Mouse (Mus musculus): ENCODE measurements at regions not wholly inside any gene's neighbourhood (a gene's known extent, or its start where the extent isn't known, plus 50 kb on each side); places are given as distances from the start of the nearest gene placed in this dataset.

DNA sequence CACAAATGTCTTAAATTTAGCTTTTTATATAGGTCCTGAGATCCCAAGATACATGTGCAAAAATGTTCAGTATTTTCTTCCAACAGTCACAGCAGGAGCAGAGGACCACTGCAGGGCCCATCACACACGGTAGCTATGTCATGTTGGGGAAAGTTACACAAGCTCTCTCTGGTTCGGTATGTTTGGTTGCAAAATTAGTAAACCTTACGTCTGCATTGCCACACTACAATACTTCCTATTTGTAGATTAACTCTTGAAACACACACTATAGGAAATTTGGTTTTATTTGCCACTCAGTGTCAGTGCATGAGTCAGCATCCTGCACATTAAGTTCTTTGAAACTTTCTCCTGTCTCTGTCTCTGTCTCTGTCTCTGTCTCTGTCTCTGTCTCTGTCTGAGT is 82.0 kb downstream of the Cth start:
- DNase-seq (ENCODE audit: extremely low spot score): no peak

- no peak for DNase-seq (ENCODE audit: extremely low spot score)
Measured at GRCm38 (mm10) chr3:157841164-157841719, 83.6 kb downstream of the Cth start.

- no peak for DNase-seq (ENCODE audit: extremely low spot score)
Measured at GRCm38 (mm10) chr3:157804307-157804706, 120.6 kb downstream of the Cth start.

- no peak for DNase-seq (ENCODE audit: extremely low spot score)
Measured at GRCm38 (mm10) chr3:157803356-157803755, 121.5 kb downstream of the Cth start.

- DNase-seq (ENCODE audit: extremely low spot score): no peak
Measured at GRCm38 (mm10) chr3:157787559-157788256, 137.2 kb downstream of the Cth start.

DNA sequence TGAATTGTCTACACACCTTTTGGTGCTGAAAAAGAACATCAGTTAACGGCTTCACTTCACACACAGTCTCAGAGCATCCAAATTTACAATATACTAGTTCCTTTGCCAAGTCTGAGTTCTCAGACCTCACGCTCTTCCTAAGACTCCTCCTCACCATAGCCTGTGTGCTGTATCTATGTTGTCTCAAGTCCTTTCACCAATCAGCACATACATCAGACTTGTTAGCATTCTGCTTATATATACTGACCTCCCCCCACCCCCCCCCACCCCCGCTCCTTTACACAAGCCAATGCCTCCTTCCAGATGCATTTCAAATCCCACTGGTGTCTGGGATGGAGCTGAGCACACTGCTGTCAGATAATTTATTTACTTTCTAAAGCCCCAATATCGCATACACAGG is 143.8 kb downstream of the Cth start:
- no peak for DNase-seq (ENCODE audit: extremely low spot score)

GRCm38 (mm10) chr3:157777779-157778178 is 147.1 kb downstream of the Cth start:
- DNase-seq (ENCODE audit: extremely low spot score): no peak

- no peak for DNase-seq (ENCODE audit: extremely low spot score)
Measured at GRCm38 (mm10) chr3:157763487-157764199, 161.2 kb downstream of the Cth start.

DNA sequence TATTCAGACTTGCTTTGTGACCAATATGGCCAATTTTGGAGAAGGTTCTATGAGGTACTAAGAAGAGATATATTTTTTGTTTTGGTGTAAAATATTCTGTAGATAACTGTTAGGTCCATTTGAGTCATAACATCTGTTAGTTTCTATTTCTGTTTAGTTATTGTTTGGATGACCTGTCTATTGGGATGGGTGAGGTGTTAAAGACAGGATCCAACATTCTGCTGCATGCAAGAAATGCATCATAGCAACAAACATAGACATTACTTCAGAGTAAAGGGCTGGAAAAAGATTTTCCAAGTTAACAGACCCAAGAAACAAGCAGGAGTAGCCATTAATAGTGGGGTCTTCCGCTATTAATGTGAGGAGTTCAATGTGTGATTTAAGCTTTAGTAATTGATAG is 165.0 kb downstream of the Cth start:
- DNase-seq (ENCODE audit: extremely low spot score): no peak

- no peak for DNase-seq (ENCODE audit: extremely low spot score)
Measured at GRCm38 (mm10) chr3:157754826-157755225, 170.1 kb downstream of the Cth start.

DNA sequence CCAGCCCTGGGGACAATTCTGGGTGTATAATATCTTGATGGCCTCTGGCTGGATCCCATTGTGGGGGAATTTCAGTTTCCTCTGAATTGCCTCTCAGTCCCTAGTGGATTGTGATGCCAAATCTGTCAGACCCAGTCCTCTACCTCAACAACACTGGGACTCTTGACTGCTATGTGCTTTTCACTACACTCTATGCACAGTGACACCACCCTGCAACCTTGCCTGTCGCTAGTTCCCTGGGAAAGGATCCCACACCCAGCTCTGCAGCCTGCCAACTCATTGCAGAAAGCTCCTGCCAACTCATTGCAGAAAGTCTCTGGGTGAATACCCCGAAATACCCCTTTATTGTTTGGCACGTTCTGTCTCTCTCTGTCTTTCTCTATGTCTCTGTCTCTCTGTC is 174.6 kb downstream of the Cth start:
- DNase-seq (ENCODE audit: extremely low spot score): no peak

GRCm38 (mm10) chr3:157748395-157749037 is 176.4 kb downstream of the Cth start:
- DNase-seq (ENCODE audit: extremely low spot score): no peak

DNA sequence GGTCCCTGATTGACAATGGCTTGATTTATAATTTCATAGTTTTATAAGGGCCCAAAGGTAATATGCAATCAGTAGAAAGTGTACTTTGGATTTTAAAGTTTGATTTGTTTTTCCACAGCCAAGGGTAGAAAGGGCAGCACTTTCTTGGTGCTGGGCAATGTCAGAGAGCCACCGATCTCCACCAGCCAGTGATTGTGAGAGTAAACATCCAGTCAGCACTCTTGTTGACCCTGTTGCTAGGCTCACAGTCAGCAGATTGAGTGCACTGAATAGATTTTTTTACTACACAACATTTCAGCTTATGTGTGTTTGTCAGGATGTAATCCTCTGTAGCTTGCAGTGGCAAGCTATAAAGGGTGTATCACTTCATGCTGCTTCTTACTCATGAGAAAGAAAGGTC is 176.3 kb downstream of the Ptger3 start:
- DNase-seq (ENCODE audit: extremely low spot score): no peak

DNA sequence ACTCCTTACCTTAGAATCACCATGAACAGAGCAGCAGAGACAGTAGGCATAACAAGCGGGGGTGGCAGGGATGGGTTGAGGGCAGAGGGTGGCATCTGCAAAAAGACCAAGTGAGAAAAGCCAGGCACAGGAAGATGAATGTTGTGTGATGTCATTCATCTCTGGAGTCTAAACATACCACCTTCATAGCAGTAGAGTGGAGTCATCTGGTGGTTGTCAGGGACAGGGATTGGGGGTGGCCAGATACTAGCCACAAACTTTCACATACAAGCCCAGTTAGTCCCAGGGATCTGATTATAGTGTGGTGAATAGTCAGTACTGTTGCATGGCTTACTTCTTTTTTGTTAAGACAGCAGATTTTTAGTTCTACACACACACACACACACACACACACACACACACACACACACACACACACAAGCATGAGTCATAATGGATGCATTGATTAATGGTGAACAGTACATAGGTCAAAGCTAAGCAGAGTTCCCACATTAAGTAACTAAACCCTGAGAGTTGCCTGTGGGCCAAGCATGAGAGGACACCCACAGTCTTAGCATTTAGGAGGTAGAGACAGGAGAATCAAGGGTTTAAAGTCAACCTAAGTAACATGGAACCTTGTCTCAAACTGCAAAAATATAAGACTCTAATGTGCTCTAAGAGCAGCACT is 173.1 kb downstream of the Ptger3 start:
- DNase-seq (ENCODE audit: extremely low spot score): no peak

DNA sequence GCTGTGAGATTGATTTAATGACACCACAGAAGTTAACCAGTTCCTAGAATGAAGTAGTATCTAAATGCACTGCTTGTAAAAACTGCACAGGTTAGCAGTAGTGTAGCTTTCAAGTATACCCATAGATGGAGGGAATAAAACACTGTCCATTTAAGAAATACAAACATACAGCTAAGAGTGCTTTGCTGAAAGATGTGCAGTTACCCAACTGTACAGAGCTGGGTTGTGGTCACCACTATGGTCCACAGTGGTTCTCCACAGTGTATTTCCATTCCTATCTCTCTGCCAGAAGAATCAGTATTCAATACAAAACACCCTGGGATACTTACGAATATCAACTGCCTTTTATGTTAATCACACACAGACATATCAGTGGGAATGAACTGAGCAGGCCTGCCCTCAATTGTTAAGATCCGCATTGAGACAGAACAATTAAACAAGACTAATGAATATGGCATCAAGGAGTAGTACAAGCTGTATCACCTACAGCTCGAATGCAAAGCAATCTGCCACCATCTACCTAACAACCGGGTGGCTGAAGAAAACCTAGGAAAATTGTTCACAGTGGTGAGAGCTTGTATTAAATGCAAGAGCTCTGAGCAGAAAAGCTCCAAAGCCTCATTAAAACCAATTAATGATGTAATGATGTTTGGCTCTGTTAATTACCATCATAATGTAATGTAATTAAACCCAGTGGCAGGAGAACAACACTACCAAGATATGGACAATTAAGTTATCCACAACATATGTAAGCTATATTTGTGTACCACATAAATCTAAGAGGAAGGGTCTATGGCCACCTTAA is 165.6 kb downstream of the Ptger3 start:
- no peak for DNase-seq (ENCODE audit: extremely low spot score)

DNA sequence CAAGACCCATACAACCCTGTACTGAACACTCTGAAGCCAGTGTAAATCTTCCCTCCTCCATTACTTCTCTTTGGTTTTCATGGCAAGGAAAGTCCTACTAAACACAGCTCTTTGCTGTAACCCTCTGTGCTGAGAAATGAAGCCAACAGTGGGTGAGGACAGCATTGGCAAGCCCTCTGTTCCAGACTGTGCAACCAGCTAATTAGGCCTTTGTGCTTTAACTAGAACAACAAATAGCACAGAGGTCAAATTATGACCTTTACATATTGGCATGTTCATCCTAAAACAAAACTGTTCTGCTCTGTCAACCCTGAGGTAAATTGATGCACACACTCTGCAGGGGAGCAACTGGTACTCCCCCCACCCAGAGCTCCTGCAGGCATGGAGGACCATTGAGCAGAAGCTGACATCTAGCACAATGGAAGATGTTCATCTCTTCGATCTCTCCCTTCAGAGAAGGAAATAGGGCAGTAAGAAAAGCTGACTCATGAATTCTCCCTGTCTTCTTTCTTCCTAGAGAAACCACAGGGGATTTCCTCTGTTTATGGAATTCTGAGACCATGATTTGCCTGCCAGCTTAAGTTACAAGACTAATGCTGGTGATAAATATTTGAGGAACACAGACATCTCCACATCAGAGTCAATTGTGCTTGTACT is 163.1 kb downstream of the Ptger3 start:
- DNase-seq (ENCODE audit: extremely low spot score): no peak

DNA sequence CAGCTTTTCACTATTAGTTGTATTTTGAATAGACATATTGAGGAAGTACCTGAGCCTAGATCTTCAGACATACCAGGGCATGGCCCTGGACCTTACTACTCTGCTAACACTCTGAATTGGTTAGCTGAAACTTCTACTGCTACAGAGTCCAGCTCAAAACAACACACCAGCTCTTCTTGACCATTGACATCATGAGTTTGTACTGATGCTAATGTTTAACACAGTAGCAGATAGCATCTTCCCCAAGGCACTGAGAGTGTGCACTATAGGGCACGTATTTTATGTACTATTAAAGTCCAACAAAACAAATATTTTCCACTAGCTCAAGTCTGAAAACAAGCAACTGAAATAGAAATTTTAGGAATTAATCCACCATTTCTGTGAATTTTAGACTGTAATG is 157.8 kb downstream of the Ptger3 start:
- DNase-seq (ENCODE audit: extremely low spot score): no peak

- no peak for DNase-seq (ENCODE audit: extremely low spot score)
Measured at GRCm38 (mm10) chr3:157723184-157723583, 156.5 kb downstream of the Ptger3 start.

DNA sequence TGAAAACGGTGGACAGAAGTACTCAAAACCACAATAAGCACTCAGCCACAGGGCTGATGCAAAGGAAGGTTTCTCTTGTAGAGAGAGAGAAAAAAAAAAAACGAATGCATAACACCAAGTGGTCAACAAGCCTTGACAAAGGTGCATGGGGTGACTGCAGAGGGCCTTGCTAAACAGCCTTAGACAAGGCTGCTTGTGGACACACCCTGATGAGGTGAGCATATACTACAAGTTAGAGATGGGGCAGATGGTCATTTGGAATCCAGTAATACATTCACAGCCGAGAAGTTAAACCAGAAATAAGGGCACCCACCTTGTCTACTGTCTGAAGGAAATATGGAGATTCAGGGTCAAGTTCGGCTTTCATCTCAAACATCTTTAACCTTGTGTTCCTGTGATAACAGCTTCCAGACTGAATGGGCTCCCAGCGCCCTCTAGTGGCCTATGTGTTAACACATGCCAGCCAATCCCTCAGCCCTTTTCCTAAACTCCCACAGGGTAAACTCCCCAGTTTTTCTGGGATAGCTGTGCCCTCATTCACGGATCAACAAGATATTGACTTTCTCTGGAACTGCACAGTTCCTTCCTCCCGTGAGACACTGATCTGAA is 150.7 kb downstream of the Ptger3 start:
- peak; percentile 61 for DNase-seq (ENCODE audit: extremely low spot score)

DNA sequence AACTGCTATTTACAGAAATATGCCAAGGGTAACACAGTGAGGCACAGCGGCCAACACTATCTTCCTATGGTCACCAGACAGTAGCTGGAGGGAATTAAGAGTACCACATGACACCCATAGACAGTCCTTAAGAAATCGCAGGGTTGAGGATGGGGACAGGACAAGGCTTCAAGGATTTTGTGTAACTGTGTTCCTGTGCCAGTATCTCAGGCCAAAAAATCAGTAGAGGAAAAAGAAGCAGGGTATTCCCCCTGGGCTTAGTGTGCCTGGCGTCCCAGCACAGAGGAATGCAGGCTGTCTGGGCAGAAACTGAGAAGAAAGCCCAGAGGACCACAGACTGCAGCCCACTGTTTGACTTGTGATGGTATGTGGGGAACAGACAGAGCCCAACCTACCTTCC is 147.3 kb downstream of the Ptger3 start:
- no peak for DNase-seq (ENCODE audit: extremely low spot score)
